Comparison of ENCODE assay signal across 8 mouse cellular contexts in the genomic region with DNA sequence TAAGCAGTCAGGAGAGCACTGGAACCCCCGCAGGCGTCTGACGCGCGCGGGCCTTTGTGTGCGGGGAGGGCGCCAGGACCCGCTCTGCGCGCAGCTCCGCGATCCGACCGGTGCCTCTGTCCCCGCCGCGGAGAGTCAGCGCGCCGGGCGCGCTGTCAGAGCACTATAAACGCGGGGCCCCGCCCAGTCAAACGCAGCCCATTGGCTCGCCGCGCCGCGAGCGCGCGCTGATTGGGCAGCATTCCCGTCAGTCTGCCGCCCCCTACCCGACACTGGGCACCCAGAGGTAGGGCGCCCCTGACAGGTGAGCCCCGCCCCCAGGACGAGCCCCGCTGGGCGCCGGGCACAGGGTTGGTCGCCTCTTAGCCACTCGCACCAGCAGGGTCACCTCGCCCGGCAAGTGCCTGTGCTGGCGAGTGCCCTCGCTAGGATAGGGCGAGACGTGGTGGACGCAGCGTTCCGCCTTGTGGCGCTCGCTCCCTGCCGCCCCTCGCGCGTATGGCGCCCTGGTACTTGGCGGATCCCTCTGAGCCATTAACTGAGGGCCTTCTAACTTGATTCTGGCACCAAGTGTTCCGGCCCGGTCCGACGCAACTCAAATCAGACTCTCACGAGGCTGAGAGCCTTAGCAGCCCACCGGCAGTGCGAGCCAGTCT. TPM values are rescaled to one million over a fixed set of nuclear protein-coding genes. Genes with fewer than 3 reads are reported as not detected.
DNase-seq lines count a peak whose midpoint lies in the region; ATAC-seq and TF ChIP-seq lines count a peak whose summit lies in the region.

A gene (minus strand): TSS at position 140 of the 656 bp plus-strand sequence.

- H3K36me3 ChIP-seq in erythroblast, embryonic 14.5 days (ENCODE audit: control insufficient read depth): peaks cover 29% of the 10 kb centered on the region
- no peaks in the 10 kb centered on the region for H3K36me3 ChIP-seq in heart, embryonic 11.5 days (ENCODE audit: control insufficient read depth, insufficient read depth, low read length)
- peaks cover 14% of the 10 kb centered on the region for H3K36me3 ChIP-seq in kidney, embryonic 15.5 days
- H3K36me3 ChIP-seq in limb, embryonic 15.5 days: 0 out of 2 replicates have a peak, but pooled peaks cover 6% of the 10 kb centered on the region
- H3K36me3 ChIP-seq in midbrain, postnatal 0 days (ENCODE audit: insufficient read depth, low read length): no peaks in the 10 kb centered on the region; the same call in 1 of the 2 replicates

- peak; percentile 48 for TF ChIP-seq CTCF in midbrain, postnatal 0 days (IDR thresholded peaks at IDR 0.05)

- peak within 1 kb of the TSS; percentile 66 for H3K4me3 ChIP-seq in erythroblast, embryonic 14.5 days (replicated peaks)
- H3K4me3 ChIP-seq in heart, embryonic 11.5 days (ENCODE audit: low read depth, low read length): peak within 1 kb of the TSS; percentile 81
- peak within 1 kb of the TSS; percentile 86 for H3K4me3 ChIP-seq in kidney, embryonic 15.5 days (replicated peaks)
- H3K4me3 ChIP-seq in limb, embryonic 15.5 days: peak within 1 kb of the TSS; percentile 92
- H3K4me3 ChIP-seq in midbrain, postnatal 0 days (ENCODE audit: low read depth, low read length): peak within 1 kb of the TSS; percentile 91

- H3K27me3 ChIP-seq in erythroblast, embryonic 14.5 days (ENCODE audit: control insufficient read depth): peaks cover 54% of the 10 kb centered on the region
- H3K27me3 ChIP-seq in heart, embryonic 11.5 days (ENCODE audit: control insufficient read depth, insufficient read depth, low read length): no peaks in the 10 kb centered on the region
- H3K27me3 ChIP-seq in kidney, embryonic 15.5 days: no peaks in the 10 kb centered on the region
- H3K27me3 ChIP-seq in limb, embryonic 15.5 days: no peaks in the 10 kb centered on the region
- no peaks in the 10 kb centered on the region for H3K27me3 ChIP-seq in midbrain, postnatal 0 days (ENCODE audit: insufficient read depth, low read length)

- ATAC-seq in heart, embryonic 11.5 days (replicated peaks; ENCODE audit: insufficient number of reproducible peaks, low FRiP score, low TSS enrichment): peak; percentile 91
- peak; percentile 94 for ATAC-seq in kidney, embryonic 15.5 days (replicated peaks; ENCODE audit: low FRiP score)
- ATAC-seq in limb, embryonic 15.5 days (ENCODE audit: insufficient number of reproducible peaks, low FRiP score, low TSS enrichment, low read depth): peak; percentile 90
- ATAC-seq in midbrain, postnatal 0 days (ENCODE audit: low FRiP score): peak; percentile 93

- peaks cover 18% of the 10 kb centered on the region for H3K4me1 ChIP-seq in erythroblast, embryonic 14.5 days (ENCODE audit: control insufficient read depth)
- H3K4me1 ChIP-seq in heart, embryonic 11.5 days (ENCODE audit: control insufficient read depth, insufficient read depth, low read length): peaks cover 16% of the 10 kb centered on the region
- peaks cover 23% of the 10 kb centered on the region for H3K4me1 ChIP-seq in kidney, embryonic 15.5 days
- peaks cover 10% of the 10 kb centered on the region for H3K4me1 ChIP-seq in limb, embryonic 15.5 days
- H3K4me1 ChIP-seq in midbrain, postnatal 0 days (ENCODE audit: insufficient read depth, low read length): no peaks in the 10 kb centered on the region; the same call in 1 of the 2 replicates

- H3K4me2 ChIP-seq in heart, embryonic 11.5 days: peak within 1 kb of the TSS; percentile 91
- peak within 1 kb of the TSS; percentile 83 for H3K4me2 ChIP-seq in kidney, embryonic 15.5 days
- peak within 1 kb of the TSS; percentile 78 for H3K4me2 ChIP-seq in limb, embryonic 15.5 days
- peak within 1 kb of the TSS; percentile 91 for H3K4me2 ChIP-seq in midbrain, postnatal 0 days (ENCODE audit: low read depth, low read length, poor library complexity, severe bottlenecking)

- under 1% methylated on average over 70 of the region's 70 CpGs for WGBS in heart, embryonic 11.5 days (ENCODE audit: insufficient replicate concordance)
- WGBS in kidney, embryonic 15.5 days: under 1% methylated on average over 69 of the region's 70 CpGs
- WGBS in limb, embryonic 15.5 days: under 1% methylated on average over 64 of the region's 70 CpGs
- WGBS in midbrain, postnatal 0 days: under 1% methylated on average over 61 of the region's 70 CpGs

- peaks cover 4% of the 10 kb centered on the region; the same call in 1 of the 2 replicates for H3K9me3 ChIP-seq in erythroblast, embryonic 14.5 days (ENCODE audit: control insufficient read depth, low read length)
- H3K9me3 ChIP-seq in heart, embryonic 11.5 days (replicated peaks; ENCODE audit: control insufficient read depth, low read length): no peaks in the 10 kb centered on the region
- H3K9me3 ChIP-seq in kidney, embryonic 15.5 days (replicated peaks): no peaks in the 10 kb centered on the region
- H3K9me3 ChIP-seq in limb, embryonic 15.5 days: no peaks in the 10 kb centered on the region
- no peaks in the 10 kb centered on the region for H3K9me3 ChIP-seq in midbrain, postnatal 0 days (ENCODE audit: low read length)

- DNase-seq in 3T3-L1 (ENCODE audit: low read depth, low spot score): peak; percentile 92
- DNase-seq in brain, embryonic 18.5 days (ENCODE audit: low read depth, low spot score): peak; percentile 87
- peak; percentile 97 for DNase-seq in midbrain, postnatal 0 days (ENCODE audit: low spot score)
- DNase-seq in spleen, postnatal 10 days (ENCODE audit: low spot score in 2 of 2): peak; percentile 81 to 85

- H3K27ac ChIP-seq in heart, embryonic 11.5 days (ENCODE audit: low read depth, low read length): peak within 1 kb of the TSS; percentile 68
- peak within 1 kb of the TSS; percentile 94 for H3K27ac ChIP-seq in kidney, embryonic 15.5 days
- peak within 1 kb of the TSS; percentile 89 for H3K27ac ChIP-seq in limb, embryonic 15.5 days
- H3K27ac ChIP-seq in midbrain, postnatal 0 days (ENCODE audit: low read depth, low read length): peak within 1 kb of the TSS; percentile 71

- H3K9ac ChIP-seq in heart, embryonic 11.5 days (ENCODE audit: low read depth, low read length): peak within 1 kb of the TSS; percentile 94
- H3K9ac ChIP-seq in kidney, embryonic 15.5 days: peak within 1 kb of the TSS; percentile 89
- H3K9ac ChIP-seq in limb, embryonic 15.5 days: peak within 1 kb of the TSS; percentile 93
- H3K9ac ChIP-seq in midbrain, postnatal 0 days (replicated peaks; ENCODE audit: low read length, poor library complexity, severe bottlenecking): peak within 1 kb of the TSS; percentile 72

RNA-seq across cellular contexts. Expression of the gene that starts here (rescaled TPM):
- 0.01 and 0.02 TPM in 2 replicates for polyA plus RNA-seq in erythroblast, embryonic 14.5 days (2012)
- polyA plus RNA-seq in heart, embryonic 11.5 days (2014; fragmentation: Nextera tagmentation; extraction: Ambion mirVana): 18.5 and 19.1 TPM in 2 replicates
- 26.2 TPM in 2 replicates for polyA plus RNA-seq in kidney, embryonic 15.5 days (2015; fragmentation: Nextera tagmentation; extraction: Ambion mirVana)
- polyA plus RNA-seq in limb, embryonic 15.5 days (2015; fragmentation: Nextera tagmentation; extraction: Ambion mirVana): 20.8 and 29.9 TPM in 2 replicates
- total RNA-seq in midbrain, postnatal 0 days (2014; rRNA removed): 19.5 and 20.7 TPM in 2 replicates
- 6.5 and 6.8 TPM in 2 replicates for polyA plus RNA-seq in midbrain, postnatal 0 days (2015; fragmentation: Nextera tagmentation; extraction: Ambion mirVana)

Comparison
In these comparisons a context has a peak if more than half of its experiments do, and no peak if none do; other contexts are left out.
1. Peak in every context shown above with its lines: DNase-seq, ATAC-seq, H3K4me3 ChIP-seq and H3K27ac ChIP-seq.